Mouse (Mus musculus): ENCODE measurements around the gene Armc5. TPM values are rescaled to one million over a fixed set of nuclear protein-coding genes. Genes with fewer than 3 reads are reported as not detected.

Armc5 gene
- polyA plus RNA-seq, 1 experiment from 2014 or later: 22.0 TPM

GRCm38 (mm10) chr7:128270431-128270850 is 33.3 kb downstream of the Armc5 start:
- peak; percentile 27 for DNase-seq
- no peak for TF ChIP-seq CTCF (IDR thresholded peaks at IDR 0.05; ENCODE audit: low read depth)
- Histone ChIP-seq H3K36me3 (ENCODE audit: insufficient read depth) (peaks cover 52% of the 10 kb centered on the region), H3K27ac (ENCODE audit: low read depth) (no peak overlapping the region), H3K9ac (no peak overlapping the region), H3K9me3 (ENCODE audit: low read depth, low read length) (no peaks in the 10 kb centered on the region), H3K4me3 (ENCODE audit: low read depth, low read length) (no peak overlapping the region), H3K4me2 (no peak overlapping the region), H3K27me3 (ENCODE audit: insufficient read depth, low read length) (no peaks in the 10 kb centered on the region), H3K4me1 (ENCODE audit: insufficient read depth) (no peaks in the 10 kb centered on the region)
- 40% methylated on average over 13 of the region's 13 CpGs for WGBS
- peak; percentile 58 for ATAC-seq (ENCODE audit: insufficient read depth)

GRCm38 (mm10) chr7:128271496-128271895 is 34.4 kb downstream of the Armc5 start:
- WGBS: 95% methylated on average over 9 of the region's 9 CpGs
- Histone ChIP-seq H3K27me3 (ENCODE audit: insufficient read depth, low read length) (no peaks in the 10 kb centered on the region), H3K9me3 (ENCODE audit: low read depth, low read length) (no peaks in the 10 kb centered on the region), H3K36me3 (ENCODE audit: insufficient read depth) (peaks cover 62% of the 10 kb centered on the region), H3K4me2 (no peak overlapping the region), H3K27ac (ENCODE audit: low read depth) (no peak overlapping the region), H3K9ac (no peak overlapping the region), H3K4me1 (ENCODE audit: insufficient read depth) (no peaks in the 10 kb centered on the region), H3K4me3 (ENCODE audit: low read depth, low read length) (no peak overlapping the region)
- DNase-seq (no peak), ATAC-seq (ENCODE audit: insufficient read depth) (no peak)
- TF ChIP-seq CTCF (IDR thresholded peaks at IDR 0.05; ENCODE audit: low read depth): no peak

- Histone ChIP-seq H3K4me1 (ENCODE audit: insufficient read depth) (no peaks in the 10 kb centered on the region), H3K27ac (ENCODE audit: low read depth) (no peak overlapping the region), H3K9me3 (ENCODE audit: low read depth, low read length) (no peaks in the 10 kb centered on the region), H3K9ac (no peak overlapping the region), H3K4me3 (ENCODE audit: low read depth, low read length) (no peak overlapping the region), H3K4me2 (no peak overlapping the region), H3K27me3 (ENCODE audit: insufficient read depth, low read length) (no peaks in the 10 kb centered on the region), H3K36me3 (ENCODE audit: insufficient read depth) (peaks cover 89% of the 10 kb centered on the region)
- 89% methylated on average over 6 of the region's 6 CpGs for whole genome bisulfite sequencing
- ATAC-seq (ENCODE audit: insufficient read depth) (no peak), DNase-seq (no peak)
- TF ChIP-seq CTCF (IDR thresholded peaks at IDR 0.05; ENCODE audit: low read depth): no peak
Measured at GRCm38 (mm10) chr7:128276051-128276450, 38.9 kb downstream of the Armc5 start.

GRCm38 (mm10) chr7:128279750-128280149 is 42.6 kb downstream of the Armc5 start:
- TF ChIP-seq CTCF (IDR thresholded peaks at IDR 0.05; ENCODE audit: low read depth): no peak
- no peak overlapping the region for H3K27ac ChIP-seq (ENCODE audit: low read depth)

GRCm38 (mm10) chr7:128281765-128282164 is 44.6 kb downstream of the Armc5 start:
- no peak overlapping the region for H3K4me2 ChIP-seq
- no peak overlapping the region for H3K4me3 ChIP-seq (ENCODE audit: low read depth, low read length)
- H3K4me1 ChIP-seq (ENCODE audit: insufficient read depth): no peaks in the 10 kb centered on the region
- H3K9me3 ChIP-seq (ENCODE audit: low read depth, low read length): no peaks in the 10 kb centered on the region
- ATAC-seq (ENCODE audit: insufficient read depth): no peak
- no peak for DNase-seq
- H3K9ac ChIP-seq: no peak overlapping the region
- H3K36me3 ChIP-seq (ENCODE audit: insufficient read depth): peaks cover 50% of the 10 kb centered on the region
- no peaks in the 10 kb centered on the region for H3K27me3 ChIP-seq (ENCODE audit: insufficient read depth, low read length)
- H3K27ac ChIP-seq (ENCODE audit: low read depth): no peak overlapping the region
- WGBS: 80% methylated on average over 11 of the region's 11 CpGs
- TF ChIP-seq CTCF (IDR thresholded peaks at IDR 0.05; ENCODE audit: low read depth): no peak

More at GRCm38 (mm10) chr7:128279750-128280149, 42.6 kb downstream of the Armc5 start:
- no peaks in the 10 kb centered on the region for H3K27me3 ChIP-seq (ENCODE audit: insufficient read depth, low read length)
- no peak overlapping the region for H3K4me3 ChIP-seq (ENCODE audit: low read depth, low read length)
- H3K36me3 ChIP-seq (ENCODE audit: insufficient read depth): peaks cover 63% of the 10 kb centered on the region
- 85% methylated on average over 4 of the region's 4 CpGs for WGBS
- no peak overlapping the region for H3K9ac ChIP-seq
- H3K4me2 ChIP-seq: no peak overlapping the region
- no peaks in the 10 kb centered on the region for H3K4me1 ChIP-seq (ENCODE audit: insufficient read depth)
- DNase-seq (no peak), ATAC-seq (ENCODE audit: insufficient read depth) (no peak)
- no peaks in the 10 kb centered on the region for H3K9me3 ChIP-seq (ENCODE audit: low read depth, low read length)

GRCm38 (mm10) chr7:128282532-128283244 is 45.5 kb downstream of the Armc5 start:
- Histone ChIP-seq H3K4me2 (no peak overlapping the region), H3K4me1 (ENCODE audit: insufficient read depth) (no peaks in the 10 kb centered on the region), H3K9ac (no peak overlapping the region), H3K27me3 (ENCODE audit: insufficient read depth, low read length) (no peaks in the 10 kb centered on the region), H3K27ac (ENCODE audit: low read depth) (peak overlapping the region; percentile 42), H3K9me3 (ENCODE audit: low read depth, low read length) (no peaks in the 10 kb centered on the region), H3K36me3 (ENCODE audit: insufficient read depth) (peaks cover 52% of the 10 kb centered on the region), H3K4me3 (ENCODE audit: low read depth, low read length) (no peak overlapping the region)
- 34% methylated on average over 7 of the region's 7 CpGs for WGBS
- peak; percentile 76 for DNase-seq
- ATAC-seq (ENCODE audit: insufficient read depth): peak; percentile 38; the same call in 1 of the 2 replicates
- TF ChIP-seq CTCF (IDR thresholded peaks at IDR 0.05; ENCODE audit: low read depth): no peak

GRCm38 (mm10) chr7:128284047-128284446 is 46.9 kb downstream of the Armc5 start:
- peak; percentile 39 for DNase-seq
- Histone ChIP-seq H3K9ac (no peak overlapping the region), H3K27me3 (ENCODE audit: insufficient read depth, low read length) (no peaks in the 10 kb centered on the region), H3K4me1 (ENCODE audit: insufficient read depth) (0 out of 2 replicates have a peak, but pooled peaks cover under 1% of the 10 kb centered on the region), H3K4me3 (ENCODE audit: low read depth, low read length) (no peak overlapping the region), H3K4me2 (no peak overlapping the region), H3K27ac (ENCODE audit: low read depth) (no peak overlapping the region; the same call in 1 of the 2 replicates), H3K36me3 (ENCODE audit: insufficient read depth) (peaks cover 51% of the 10 kb centered on the region), H3K9me3 (ENCODE audit: low read depth, low read length) (no peaks in the 10 kb centered on the region)
- TF ChIP-seq CTCF (IDR thresholded peaks at IDR 0.05; ENCODE audit: low read depth): no peak
- no peak for ATAC-seq (ENCODE audit: insufficient read depth)
- WGBS: 47% methylated on average over 5 of the region's 5 CpGs
